Mouse (Mus musculus): ENCODE results near the gene Get4.
A peak's percentile ranks its signal among the peaks of the same experiment; 100 is the strongest.

The Get4 gene

GRCm38 (mm10) chr5:139252081-139252909, at the start of gene Get4:
Get4 (plus strand) TSS chr5:139252324.
- peak; percentile 92 for DNase-seq (ENCODE audit: low spot score)

- DNase-seq (ENCODE audit: low spot score) = no peak
These were observed 48.8 kb upstream of the Get4 start for GRCm38 (mm10) chr5:139203312-139203711.

DNA sequence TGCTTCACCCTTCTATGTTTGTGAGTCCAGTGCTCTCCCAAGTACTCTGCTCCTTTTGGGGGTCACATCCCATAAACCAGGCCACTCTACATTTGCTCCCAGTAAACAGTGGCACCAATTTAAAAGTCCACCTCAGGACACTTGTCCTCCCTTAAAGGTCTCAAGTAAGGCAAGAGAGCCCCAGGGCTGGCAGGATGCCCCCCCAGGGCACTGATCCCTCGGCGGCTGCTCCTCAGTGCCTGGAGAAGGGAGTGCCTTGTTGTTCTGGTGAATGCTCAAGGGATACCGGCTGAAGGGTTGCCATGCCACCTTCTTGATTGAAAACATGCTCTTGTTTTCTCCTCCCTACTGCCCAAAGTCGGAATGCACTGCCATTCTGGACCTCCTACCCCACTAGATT, 46.0 kb upstream of the Get4 start:
- DNase-seq (ENCODE audit: low spot score) = no peak

- DNase-seq (ENCODE audit: low spot score) = no peak
These were observed 45.6 kb upstream of the Get4 start for GRCm38 (mm10) chr5:139206525-139206924.

GRCm38 (mm10) chr5:139208183-139208582, 43.9 kb upstream of the Get4 start:
- no peak for DNase-seq (ENCODE audit: low spot score)

DNA sequence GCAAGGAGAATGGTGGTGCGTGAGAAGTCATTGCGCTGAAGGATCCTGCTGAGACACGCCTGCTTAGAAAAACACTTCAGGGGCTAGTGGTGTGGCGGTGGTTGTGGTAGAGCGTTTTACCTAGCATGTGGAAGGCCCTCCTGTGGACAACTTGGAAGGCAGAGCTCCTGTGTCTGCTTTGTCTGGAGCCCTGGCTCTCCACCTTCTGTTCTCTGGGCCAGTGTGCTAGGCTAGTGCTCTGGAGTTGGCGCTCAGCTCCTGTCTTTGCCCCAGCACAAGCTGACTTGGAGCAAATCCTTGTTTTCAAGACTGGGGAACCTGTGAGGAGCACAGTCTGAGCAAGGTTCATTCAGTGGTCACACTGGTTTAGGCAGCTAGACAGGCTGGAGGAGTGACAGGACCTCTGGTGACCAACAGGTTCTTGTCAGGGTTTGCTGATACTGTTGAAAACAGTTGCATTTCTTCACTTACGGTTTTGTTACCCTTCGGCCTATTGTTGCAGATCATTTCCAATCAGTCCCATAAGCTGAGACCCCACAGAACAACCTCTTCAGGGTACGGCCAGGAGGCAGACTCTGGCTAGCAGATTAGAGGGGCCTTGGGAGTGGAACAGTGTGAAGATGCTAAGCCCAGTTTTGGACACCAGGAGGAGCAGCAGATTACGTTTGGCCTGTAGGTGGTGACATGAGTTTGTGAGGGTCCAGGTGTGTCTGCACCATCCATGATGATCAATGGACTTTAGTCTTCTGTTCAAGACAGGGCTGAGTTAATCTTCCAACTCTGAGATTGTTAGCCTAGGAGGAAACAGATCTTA, 43.0 kb upstream of the Get4 start:
- DNase-seq (ENCODE audit: low spot score) = no peak

- DNase-seq (ENCODE audit: low spot score) = no peak
These were observed 42.5 kb upstream of the Get4 start for GRCm38 (mm10) chr5:139209685-139210026.

DNA sequence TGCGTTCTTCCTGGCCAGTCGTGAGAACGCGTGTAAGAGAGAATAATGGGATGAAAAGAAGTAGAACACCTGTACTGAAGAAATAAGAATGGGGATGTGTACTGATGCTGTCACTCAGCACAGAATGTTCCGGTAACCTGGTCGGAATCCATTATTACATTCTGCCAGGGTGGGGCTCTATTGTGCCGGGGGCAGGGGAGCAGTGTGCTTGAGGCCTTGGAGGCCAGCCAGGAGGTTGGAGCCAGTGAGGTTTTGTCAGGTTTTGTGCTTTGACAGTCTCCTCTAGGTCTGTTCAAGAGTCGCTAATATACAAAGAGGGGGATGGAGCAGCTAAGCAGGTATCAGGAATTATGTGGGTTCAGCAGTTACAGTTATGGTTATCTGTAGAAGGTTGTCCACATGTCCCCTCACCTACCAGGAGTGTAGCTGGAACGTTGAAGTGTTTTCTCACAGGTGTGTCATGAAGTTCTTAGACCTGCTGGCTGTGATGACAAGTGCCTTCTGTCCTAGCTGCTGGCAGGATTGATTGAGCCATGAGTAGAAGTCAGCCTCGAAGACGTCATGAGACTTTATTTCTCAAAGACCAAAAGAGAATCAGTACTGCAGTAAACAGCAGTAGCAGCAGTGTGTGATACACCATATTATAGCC, 40.3 kb upstream of the Get4 start:
- no peak for DNase-seq (ENCODE audit: low spot score)

DNA sequence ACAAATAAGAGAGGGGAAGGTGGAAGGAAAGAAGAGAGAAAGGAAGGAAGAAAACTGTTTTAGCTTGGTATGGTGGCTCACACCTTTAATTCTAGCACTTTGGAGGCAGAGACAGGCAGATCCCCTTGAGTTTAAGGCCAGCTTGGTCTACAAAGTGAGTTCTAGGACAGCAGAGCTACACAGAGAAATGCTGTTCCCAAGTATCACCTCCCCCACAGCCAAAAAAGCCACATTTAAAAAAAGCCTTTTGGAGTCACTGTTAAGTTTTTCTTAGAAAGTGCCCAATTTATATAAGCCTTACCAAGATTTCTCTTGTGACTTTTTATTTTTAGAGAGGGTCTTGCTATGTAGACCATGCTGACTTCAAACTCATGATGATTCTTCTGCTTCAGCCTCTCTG, 37.8 kb upstream of the Get4 start:
- no peak for DNase-seq (ENCODE audit: low spot score)

DNA sequence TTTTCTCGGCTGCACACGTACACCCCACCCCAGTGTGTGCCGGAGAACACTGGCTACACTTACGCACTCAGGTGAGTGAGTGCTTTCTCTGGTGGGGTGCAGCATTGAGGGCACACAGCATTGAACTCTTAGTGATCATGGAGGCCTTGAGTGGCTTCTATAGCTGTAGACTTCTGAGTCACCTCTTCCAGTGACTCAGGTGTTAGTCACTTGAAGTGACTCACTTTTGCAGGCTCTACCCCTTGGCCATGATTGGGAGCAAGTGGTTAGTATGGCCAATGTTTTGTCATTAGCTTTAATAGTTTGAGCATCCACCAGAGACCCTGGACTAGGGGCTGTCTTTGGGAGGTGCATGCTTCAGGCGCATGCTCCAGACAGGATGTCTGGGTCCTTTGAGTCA, 36.9 kb upstream of the Get4 start:
- no peak for DNase-seq (ENCODE audit: low spot score)

DNA sequence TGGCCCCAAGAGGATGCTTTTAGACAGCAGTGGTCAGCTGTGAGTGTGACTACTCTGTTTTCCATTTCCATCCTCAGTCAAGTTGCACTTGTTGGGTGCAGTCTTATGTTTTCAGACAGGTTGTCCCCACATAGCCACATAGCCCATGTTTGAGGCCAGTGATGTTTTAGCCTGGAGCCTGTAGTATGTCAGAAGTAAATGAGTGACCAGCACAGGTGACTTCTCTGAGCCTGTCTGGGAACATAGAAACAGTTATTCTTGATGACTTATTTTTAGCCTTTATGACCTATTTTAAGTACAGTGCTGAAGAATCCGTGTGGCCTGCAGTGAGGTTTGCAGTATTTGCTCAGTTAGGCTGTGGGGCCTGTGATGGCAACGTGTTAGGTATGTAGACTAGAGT, 36.0 kb upstream of the Get4 start:
- no peak for DNase-seq (ENCODE audit: low spot score)

- DNase-seq (ENCODE audit: low spot score) = no peak
These were observed 35.4 kb upstream of the Get4 start for GRCm38 (mm10) chr5:139216774-139217173.

DNA sequence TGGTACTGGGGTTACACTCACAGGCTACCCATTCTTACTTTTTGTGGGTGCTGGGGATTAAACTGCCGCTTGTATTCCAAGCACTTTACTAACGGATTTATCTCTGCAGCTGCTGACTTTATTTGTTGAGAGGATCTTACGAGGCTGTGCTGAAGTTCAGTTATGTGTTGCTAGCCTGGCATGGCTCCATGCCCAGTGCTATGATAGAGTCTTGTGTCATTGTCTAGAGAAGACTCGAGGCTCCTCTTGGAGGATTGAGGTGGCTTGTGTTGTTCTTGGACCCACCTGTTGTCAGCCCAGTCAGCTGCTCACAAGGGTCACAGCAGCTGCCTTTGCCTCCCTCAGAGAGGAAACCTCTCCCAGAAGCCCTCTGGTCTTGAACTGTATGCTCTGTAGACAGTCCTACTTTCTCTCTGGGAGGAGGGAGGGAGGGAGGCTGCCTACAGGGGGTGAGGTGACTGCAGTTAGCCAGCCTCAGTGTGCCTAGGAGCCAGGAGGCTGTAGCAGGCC, 32.1 kb upstream of the Get4 start:
- no peak for DNase-seq (ENCODE audit: low spot score)

DNA sequence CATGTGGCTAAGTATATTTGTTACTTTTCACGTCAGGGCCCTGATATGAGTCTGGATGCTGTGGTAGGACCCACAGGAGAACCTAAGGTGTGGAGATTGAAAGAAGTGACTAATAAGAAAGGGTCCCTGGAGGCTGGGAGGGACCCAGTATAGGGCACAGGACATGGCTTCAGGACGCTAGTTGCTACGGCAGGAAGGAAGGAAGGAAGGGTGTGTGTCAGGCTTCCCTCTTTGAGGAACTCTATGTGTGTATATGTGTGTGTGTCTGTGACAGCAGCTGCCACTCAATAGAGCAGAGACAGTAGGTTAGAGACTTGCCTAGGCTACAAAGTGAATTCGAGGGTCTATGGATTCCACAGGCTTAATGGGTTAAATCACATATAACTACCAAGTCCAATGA, 31.5 kb upstream of the Get4 start:
- DNase-seq (ENCODE audit: low spot score) = no peak

DNA sequence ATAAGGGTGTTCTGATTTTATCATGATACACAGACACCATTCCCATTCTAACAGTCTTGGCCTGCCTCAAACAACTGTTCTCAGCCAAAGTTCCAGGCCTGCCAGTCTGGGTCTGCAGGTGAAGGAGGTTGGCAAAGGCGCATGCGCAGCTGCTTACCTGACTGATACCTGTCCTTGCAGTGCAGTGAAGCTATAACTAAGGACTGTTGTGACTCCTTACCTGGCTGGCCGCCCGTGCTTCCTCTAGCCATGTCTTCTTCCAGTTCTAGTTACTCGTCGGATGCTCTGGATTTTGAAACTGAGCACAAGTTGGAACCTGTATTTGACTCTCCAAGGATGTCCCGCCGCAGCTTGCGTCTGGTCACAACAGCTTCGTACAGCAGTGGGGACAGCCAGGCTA, 28.8 kb upstream of the Get4 start:
- DNase-seq (ENCODE audit: low spot score) = no peak

DNA sequence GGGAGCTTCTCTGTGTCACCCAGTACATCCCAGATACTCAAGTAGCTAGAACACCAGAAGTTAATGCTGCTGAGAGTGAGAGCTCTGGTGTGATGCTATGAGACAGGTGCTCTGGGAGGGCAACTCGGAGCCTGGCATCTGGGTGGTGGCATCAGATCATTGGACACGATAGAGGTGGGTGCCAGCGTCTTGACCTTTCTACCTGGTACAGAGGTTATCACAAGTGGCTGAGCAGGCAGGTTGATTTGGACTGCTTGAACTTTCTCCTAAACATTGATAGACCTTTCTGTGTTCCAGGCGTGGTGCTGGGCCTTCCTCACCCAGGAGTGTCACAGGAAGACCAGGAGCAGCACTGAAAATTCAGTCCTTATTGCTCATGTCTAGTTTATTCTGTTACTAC, 24.9 kb upstream of the Get4 start:
- no peak for DNase-seq (ENCODE audit: low spot score)

DNA sequence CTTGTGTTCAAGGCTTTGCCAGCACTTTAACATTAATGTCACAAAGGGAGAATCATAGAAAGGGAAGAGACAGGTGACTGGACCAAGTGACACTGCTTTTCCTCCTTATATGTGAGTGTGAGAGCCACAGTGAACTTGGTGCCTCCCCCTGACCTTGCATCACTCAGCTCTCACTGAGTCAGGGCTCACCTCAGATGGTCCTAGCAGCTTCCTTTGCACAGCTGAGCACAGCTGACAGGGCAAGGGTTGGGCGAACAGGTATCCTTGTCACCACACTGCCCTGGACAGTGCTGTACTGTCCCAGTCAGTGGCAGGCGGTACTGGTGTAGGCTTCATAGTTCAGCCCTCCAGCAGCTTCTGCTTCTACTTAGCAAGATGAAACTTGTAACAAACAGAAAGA, 24.5 kb upstream of the Get4 start:
- DNase-seq (ENCODE audit: low spot score) = no peak

DNA sequence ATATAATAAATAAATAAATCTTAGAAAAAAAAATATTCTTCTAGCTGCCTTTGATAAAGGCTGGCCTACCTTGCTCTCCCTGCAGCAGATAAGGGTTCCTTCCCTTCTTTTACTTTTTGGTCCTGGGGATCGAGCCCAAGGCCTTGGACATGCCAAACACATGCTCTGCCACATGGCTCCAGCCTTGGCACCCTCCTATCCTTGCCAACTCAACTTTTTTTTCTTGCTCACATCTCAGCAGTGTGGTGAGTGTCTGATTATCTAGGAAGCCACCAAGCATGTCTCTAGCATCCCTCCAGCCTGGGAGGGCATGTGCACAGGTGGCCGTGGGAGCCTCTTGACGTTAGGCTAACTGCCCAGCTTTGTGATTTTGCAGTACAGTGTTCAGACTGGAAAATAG, 23.8 kb upstream of the Get4 start:
- DNase-seq (ENCODE audit: low spot score) = no peak

DNA sequence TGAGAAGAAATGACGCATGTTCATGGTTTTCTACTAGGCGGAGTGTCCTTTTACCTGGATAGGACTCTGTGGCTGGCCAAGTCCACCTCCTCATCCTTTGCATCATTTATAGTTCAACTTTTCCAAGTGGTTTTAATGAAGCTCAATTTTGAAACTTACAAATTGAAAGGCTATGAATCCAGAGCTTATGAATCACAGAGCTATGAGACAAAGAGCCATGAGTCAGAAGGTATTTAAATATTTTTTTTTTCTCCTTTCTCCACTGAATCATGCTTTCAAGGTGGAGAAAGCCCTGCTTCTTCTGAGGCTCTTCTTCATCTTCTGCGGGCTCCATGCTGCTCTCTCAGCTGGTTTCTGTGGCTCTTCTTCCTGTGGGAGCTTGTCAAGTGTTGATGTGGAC, 22.4 kb upstream of the Get4 start:
- DNase-seq (ENCODE audit: low spot score) = no peak

- no peak for DNase-seq (ENCODE audit: low spot score)
These were observed 20.0 kb upstream of the Get4 start for GRCm38 (mm10) chr5:139232083-139232482.

- DNase-seq (ENCODE audit: low spot score) = no peak
These were observed 17.7 kb upstream of the Get4 start for GRCm38 (mm10) chr5:139234423-139234822.

- no peak for DNase-seq (ENCODE audit: low spot score)
These were observed 14.7 kb upstream of the Get4 start for GRCm38 (mm10) chr5:139237436-139237835.

Measured in ovary, postnatal 10 days (tissue).